Mouse (Mus musculus) left cerebral cortex, postnatal 10 days (tissue): ENCODE results near the gene Zgrf1. TPM values are rescaled to one million over a fixed set of nuclear protein-coding genes. Genes with fewer than 3 reads are reported as not detected.

Source experiments
- DNase-seq, 2 experiments: peaks; one replicate each; pipeline ENCODE4 v3.0.0; 2021 to 2022; ENCODE audit warnings: low spot score in 2 of 2, mixed read lengths in 1 of 2; ENCODE audit errors: extremely low spot score in 1 of 2
- intact Hi-C: fragments of 180-260 bp; cut with DNase I; formaldehyde crosslinking; loops from one replicate; pipeline ENCODE4 v1.15.1; 2025
- total RNA-seq, 2 experiments: library from RNA; stranded (reverse); gene quantifications; 2 replicates each; pipeline ENCODE4 v1.2.3; 2021

Zgrf1 gene
- total RNA-seq, 2 experiments from 2014 or later, result 2.5 to 3.0 TPM

DNA sequence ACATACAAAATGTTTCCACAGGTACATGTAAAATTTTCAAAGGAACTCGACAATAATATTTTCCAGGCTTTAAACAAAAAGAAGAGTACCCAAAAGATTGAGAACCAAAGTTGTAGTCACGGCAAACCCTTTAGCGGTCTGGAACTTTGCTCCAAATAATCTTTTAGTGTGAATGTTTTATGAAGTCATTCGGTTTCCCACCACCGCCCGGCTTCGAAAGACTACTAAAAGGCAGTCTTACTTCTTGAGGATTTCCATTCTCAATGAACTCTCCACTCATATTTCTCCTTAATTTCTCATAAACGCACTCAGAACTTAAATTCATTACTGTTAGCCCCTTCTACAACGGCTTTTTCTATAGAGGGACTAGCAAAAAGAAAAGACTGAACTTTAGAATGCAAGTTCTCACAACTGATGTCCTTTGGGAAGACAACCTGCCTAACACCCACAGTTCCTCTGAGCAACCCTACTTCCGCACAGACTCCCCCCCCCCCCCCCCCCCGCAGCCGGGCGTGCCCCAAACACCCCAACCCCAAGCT is 786 bp upstream of the Zgrf1 start:
- intact Hi-C loops, result loop anchor here (5.0 to 10.0 kb wide), 4 partner anchors 55 to 368 kb away; partner anchors contain the start of gene Ank2
- DNase-seq, result no peak

DNA sequence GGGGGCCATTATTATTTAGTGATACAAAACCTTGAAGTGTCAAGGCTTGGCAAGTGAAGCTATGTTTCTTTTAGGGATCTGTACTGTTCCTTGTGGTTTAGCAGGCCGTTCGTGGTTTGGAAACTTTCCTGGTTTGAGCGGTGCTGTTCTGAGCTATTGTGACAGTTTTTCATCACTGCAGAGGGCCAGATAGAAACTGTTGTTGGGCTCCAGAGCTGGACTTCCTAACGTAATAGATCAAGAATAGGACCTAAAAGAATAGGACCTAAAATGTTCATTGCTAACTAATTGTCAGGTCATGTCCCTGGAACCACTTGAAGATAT is 393 bp downstream of the Zgrf1 start:
- DNase-seq, result no peak
- intact Hi-C loops, result loop anchor here (5.0 to 10.0 kb wide), 4 partner anchors 56 to 369 kb away; partner anchors contain the start of gene Ank2

DNA sequence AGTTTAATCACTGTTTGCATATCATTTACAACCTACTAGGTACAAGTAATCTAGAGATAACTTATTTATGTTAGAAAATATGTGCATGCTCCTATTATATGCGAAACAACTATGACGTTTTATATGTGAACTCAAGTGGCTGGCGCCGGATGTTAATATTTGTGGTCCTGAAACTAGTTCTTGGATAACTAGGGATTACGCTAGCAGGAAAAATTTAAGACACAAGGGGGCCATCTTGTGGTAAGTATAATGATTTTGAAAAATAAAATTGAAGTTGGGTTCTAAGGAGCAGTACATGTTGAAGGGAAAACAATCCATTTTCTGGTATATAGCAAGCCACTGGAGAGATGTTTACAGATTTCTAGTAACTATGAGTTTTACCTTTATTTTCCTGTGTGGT is 1.4 kb downstream of the Zgrf1 start:
- intact Hi-C loops, result loop anchor here (5.0 to 10.0 kb wide), 4 partner anchors 57 to 370 kb away; partner anchors contain the start of gene Ank2

DNA sequence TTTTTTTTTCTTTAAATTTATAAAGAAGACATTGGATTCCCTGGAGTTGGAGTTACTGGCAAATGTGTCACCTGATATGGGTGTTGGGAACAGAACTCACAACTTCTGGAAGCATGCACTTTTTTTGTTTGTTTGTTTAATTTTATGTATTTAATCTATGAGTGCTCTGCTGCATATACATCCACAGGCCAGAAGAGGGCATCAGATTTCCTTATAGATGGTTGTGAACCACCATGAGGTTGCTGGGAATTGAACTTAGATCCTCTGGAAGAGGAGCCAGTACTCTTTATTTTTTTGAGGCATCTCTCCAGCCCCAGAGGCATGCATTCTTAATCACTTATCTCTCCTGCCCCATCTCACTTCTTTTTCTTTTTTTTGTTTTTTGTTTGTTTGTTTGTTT is 4.9 kb downstream of the Zgrf1 start:
- intact Hi-C loops, result loop anchor here (10.0 kb wide), 1 partner anchor 373 kb away; no protein-coding TSS in a partner anchor
- DNase-seq, result no peak

More for the DNA sequence above, 1.4 kb downstream of the Zgrf1 start:
- no peak for DNase-seq

DNA sequence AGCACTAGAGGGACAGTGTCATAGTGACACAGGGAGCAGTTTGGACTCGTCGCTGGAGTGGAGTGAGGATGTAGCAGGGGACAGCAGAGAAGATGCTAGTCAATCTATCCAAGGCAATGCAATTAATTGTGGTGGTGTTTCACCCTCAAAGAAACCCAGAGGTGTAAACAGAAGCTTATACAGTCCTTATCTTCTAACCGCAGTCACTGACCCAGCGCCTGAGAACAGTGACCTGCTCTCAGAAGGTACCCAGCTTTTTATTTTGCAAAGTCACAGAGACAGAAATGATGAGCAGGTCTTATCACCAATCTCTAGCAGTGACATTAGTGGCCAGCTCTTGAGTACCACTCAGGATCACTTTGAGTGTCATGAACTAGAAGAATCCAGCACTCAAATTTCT is 9.7 kb downstream of the Zgrf1 start:
- no peak for DNase-seq
- intact Hi-C loops, result no loop called here

DNA sequence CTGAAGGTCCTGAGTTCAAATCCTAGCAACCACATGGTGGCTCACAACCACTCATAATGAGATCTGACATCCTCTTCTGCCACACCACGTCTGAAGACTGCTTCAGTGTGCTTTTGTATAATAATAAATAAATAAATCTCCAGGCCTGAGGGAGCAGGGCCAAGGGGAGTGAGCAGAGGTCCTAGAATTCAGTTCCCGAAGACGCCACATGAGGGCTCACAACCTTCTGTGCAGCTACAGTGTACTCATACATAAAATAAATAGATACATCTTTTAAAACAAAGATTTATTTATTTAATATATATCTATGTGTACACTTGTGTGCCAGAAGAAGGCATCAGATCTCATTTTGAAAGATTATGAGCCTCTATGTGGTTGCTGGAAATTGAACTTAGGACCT is 11.8 kb downstream of the Zgrf1 start:
- DNase-seq, result no peak
- intact Hi-C loops, result no loop called here

DNA sequence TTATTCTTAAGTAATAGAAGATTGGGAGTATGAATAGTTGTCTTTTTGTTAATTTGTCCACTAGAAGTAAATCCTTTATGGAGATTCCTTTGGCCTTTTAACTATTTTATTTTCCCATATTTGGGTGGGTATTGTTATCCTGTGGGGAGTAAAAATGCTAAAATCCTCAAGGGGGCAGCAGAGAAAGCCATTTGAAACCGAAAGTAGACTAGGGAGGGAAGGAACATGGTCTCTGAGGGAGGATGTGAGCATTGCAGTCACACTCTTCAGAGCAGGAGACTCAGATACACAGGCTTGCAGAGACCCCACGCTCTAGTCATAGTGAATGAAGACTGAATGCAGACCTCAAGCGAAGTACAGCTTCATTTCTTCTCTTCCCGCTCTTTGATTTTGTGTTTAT is 19.3 kb downstream of the Zgrf1 start:
- intact Hi-C loops, result loop anchor here (2.0 to 10.0 kb wide), 2 partner anchors 186 to 372 kb away; no protein-coding TSS in a partner anchor
- DNase-seq, result peak; percentile 32 to 57

DNA sequence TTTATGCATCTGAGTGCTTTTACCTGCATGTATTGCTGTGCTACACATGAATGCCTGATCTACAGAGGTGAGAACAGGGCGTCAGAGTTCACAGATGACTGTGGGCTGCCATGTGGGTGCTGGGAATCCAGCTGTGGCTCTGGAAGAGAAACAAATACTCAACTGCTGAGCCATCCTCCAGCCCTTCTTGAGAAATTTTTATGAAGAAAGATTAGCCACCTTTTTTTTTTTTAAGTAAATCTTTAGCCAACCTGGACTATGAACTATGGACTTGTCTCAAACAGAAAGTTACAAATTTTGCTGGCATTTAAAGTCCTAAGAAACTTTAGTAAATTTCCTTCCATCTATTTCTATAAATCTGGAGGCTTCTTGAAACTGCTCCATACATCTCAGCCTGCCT is 43.8 kb downstream of the Zgrf1 start:
- DNase-seq, result no peak
- intact Hi-C loops, result no loop called here

DNA sequence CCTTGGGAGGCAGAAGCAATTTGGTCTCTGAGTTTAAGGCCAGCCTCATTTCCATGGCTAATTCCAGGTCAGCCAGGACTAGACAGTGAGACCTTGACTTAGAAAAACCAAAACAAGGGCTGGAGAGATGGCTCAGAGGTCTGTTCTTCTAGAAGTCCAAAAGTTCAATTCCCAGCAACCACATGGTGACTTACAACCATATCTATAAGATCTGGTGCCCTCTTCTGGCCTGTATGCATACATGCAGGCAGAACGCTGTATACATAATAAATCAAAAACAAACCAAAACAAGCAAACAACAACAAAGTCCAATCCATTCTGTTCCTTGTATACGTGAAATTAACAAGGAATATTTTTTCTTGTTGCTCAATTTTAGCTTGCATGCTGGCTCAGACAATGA is 54.8 kb downstream of the Zgrf1 start:
- no peak for DNase-seq
- intact Hi-C loops, result no loop called here

DNA sequence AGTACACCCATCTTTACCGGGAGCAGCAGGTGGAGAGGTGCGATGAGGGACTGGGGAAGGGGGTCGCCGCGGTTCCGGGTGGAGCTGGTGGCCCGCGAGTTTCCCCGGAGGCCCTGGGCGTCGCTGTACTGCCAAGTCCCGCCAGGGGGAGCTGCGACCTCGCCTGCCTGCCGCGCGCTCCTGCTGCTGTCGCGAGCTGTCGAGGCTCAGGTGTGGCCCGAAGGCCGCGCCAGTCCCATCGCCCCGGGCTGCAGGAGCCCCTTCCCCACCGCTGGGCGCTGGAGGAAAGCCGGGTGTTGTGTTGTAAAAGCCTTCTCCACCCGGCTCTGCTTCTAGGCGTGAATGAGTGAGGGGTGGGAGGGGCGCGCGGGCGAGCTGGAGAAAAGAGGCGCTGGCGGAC is 72.0 kb downstream of the Zgrf1 start:
- peak in 1 of 2 experiments; percentile 73 for DNase-seq
- intact Hi-C loops, result loop anchor here (5.0 kb wide), 2 partner anchors 327 to 1592 kb away; no protein-coding TSS in a partner anchor

DNA sequence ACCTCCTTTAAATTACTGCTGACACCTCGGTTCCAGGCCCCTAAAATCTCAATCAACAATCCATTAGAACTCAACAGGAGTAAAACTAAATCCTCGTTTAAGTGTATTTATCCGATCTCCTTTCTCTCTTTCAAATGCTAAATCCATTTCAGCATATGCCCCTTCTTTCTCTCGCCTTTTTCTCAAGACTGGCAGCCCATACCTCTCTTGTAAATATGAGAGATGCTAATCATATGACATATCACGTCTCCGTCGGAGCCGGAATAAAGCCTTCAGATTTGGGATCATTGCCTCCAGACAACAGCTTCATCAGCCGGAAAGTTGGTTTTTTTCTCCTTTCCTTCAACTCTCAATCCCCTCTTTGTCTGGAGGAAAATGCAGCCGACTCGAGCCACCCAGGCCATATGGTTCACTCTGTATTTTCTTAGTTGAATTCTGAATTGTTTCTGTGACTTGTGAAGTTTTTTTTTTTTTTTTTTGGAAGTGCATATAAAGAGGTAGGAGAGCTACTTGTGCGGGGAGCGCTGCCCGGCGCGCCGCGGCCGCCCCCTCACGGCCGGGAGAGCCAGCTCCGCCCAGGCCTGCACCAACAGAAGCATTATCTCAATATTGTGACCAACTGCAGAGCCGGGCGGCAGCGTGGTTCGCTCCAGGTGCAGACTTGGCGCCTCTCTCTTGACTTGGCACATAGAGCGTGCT is 72.6 kb downstream of the Zgrf1 start:
- no peak for DNase-seq
- intact Hi-C loops, result loop anchor here (5.0 kb wide), 2 partner anchors 326 to 1591 kb away; no protein-coding TSS in a partner anchor

DNA sequence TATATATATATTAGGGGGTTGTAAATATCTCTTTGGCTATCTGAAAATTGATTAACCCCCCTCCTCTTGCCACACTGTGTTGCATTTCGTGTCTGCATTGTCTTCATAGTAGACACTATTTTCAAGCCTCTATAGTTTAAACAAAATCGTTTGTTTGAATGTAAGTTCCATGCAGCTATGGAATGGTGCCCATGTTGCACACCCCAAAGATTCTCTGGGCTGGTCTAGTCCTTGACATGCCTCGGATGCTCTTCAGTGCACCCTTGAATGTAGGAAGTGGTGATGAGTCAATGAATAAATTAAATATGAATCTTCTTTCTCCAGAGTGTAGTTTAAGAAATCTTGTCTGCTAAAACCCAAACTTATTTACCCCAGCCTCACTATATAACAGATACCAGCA is 73.2 kb downstream of the Zgrf1 start:
- DNase-seq, result no peak
- intact Hi-C loops, result loop anchor here (5.0 kb wide), 2 partner anchors 326 to 1591 kb away; no protein-coding TSS in a partner anchor

DNA sequence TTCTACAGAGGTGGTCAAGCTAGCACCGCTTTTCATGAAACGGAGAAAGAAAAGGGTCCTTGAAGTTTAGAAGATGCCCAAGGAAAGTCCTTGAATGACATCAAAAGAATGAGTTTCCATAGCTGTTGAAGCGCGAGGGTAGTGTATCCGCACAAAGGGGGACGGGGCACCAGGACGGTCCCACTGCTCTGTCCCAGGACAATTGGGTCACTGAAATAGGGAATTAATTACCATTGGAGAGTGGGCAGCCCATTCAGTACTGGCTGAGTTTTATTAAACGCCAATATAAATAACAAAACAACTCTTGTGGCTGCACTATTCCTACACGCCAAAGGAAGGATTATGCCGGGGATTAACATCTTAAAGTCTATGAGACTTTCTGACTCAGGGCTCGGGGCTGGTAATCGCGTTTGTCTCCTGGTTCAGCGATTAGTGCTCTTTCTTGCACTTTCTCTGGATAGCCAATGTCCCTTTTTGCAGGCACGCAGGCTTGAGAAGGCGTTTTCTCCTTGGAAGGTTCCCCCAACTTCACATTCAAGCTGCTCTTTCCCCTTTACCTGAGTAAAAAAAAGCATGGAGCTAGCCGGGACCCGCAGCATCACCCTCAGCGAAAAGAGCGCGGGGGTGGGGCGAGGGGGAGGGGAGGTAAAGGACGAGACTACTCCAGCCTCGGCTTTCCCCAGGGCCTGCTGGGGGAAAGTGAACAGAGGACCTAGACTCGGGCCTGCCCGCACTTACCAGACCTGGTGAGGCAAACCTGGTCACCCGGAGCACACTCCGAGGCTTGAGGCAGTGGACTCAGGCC is 74.1 kb downstream of the Zgrf1 start:
- intact Hi-C loops, result loop anchor here (5.0 kb wide), 2 partner anchors 325 to 1590 kb away; no protein-coding TSS in a partner anchor

DNA sequence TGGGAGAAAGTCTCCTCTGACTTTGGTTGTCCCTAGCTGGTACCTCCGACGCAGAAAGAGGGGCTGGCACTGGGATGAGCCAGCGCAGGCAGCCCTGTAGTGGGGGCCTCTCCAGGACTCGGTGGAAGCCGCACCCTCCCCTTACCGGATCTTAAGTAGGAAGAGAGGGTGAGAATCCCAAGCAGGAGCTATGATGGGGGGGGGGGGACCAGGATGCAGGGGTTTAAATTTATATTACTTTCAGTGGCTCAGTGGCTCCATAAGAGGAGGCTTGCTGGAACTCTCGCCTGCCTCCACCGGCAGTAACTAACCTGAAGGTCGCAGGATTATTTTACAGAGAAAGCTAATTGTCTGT is 74.6 kb downstream of the Zgrf1 start:
- no peak for DNase-seq
- intact Hi-C loops, result loop anchor here (5.0 kb wide), 2 partner anchors 324 to 1589 kb away; no protein-coding TSS in a partner anchor

More for the DNA sequence above, 74.1 kb downstream of the Zgrf1 start:
- no peak for DNase-seq

DNA sequence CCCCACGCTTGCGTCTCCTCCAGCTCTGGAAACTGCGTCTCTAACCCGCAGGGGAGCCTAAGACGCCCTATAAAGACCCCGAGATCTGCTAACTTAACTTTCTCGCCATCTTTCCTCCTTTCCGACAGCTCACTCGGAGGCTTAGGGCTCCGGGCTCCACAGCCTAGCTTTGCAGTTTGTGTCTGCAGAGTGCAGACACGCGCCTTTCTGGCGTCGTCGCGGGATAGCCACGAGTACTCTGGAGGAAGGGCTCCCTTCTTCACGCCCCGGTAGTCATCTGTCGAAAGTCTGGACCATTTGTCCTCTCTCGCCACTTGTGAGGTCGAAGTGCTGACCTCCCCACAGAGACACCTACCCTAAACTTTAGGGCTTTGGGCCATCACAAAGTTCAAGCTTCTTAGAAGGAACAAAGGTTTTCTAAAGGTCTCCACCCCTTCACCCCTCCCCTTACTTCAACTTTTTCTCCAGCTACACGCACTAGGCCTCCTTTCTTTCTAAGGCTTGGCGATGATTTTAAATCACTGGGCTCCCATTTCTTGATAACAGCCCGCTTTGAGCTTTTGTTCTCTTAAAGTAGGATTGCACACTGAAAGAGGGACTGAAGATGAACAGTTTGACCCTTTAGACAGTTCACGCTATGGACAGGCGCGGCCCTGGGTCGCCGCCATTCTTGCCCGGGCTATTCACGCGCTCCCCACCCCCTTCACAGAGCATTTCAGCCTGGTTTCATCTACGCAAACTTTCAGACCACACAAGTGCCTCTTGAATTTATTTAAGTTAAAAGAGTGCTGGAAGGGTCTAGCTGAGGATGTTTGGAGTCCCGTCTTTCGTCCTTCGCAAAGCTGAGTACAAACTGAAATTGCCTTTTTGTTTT is 75.3 kb downstream of the Zgrf1 start:
- intact Hi-C loops, result loop anchor here (5.0 kb wide), 2 partner anchors 324 to 1589 kb away; no protein-coding TSS in a partner anchor
- DNase-seq, result no peak

DNA sequence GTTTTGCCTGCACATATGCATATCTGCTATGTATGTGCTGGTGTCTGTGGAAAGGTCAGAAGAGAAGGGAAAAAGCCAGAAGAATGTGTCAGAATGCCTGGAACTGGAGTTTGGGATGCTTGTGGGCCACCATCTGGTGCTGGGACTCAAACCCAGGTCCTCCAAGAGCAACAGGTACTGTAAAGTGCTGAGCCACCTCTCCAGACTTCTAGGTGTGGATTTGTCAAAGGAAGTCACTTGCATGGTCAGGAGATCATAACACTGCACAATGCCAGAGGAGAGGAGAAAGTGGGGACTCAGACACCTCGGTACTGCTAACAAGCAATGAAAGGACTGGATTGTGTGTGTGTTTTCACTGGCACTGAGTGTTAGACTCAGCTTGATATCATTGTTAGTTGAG is 76.9 kb downstream of the Zgrf1 start:
- no peak for DNase-seq
- intact Hi-C loops, result loop anchor here (5.0 kb wide), 1 partner anchor 127 kb away; no protein-coding TSS in a partner anchor

DNA sequence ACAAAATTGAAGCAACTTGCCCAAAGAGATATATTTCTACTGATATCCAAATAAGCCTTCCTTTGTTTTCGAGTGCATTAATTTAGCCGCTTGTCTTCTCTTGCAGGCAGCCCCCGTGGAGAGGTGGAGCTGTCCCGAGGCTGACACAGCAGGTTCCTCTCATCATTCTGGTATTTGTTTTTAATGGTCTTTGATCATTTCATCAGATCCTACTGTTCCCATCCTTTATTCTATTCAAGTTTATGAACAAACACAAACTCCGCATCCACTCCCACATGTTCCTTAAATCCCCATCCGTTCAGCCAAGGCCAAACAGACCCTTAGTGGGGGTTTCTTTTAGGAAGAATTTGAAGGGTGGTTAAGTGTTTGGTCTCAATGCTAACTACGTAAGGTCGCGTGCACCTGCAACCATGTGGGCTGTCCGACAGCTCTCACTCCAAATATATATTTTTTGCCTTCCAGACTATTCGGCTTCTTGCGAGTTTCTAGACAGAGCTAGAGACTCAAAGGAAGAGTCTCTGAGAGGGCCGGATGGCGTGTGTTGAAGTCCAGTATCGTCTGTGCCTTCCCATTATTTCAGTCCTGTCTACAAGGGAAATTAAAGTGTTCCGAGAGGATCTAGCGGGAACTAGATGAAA is 77.6 kb downstream of the Zgrf1 start:
- DNase-seq, result no peak
- intact Hi-C loops, result loop anchor here (5.0 kb wide), 1 partner anchor 126 kb away; no protein-coding TSS in a partner anchor

DNA sequence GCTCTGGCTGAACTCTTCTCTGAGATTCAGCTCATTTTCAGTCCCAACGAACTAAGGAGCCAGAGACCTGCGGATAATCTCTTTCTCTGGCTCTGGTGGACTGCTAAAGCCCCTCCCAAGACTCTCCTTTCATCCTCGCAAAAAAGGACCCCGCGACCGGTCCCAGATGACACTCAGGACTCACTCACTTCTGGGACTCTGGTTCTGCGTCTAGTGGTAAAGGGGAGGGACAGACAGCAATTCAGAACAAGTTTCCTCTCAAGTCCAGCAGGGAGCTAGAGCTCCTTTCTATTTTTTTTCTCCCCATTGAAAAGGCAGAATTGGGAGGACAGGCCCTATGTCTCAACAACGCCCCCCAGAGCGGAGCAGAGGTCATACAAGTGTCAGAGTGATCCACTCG is 78.3 kb downstream of the Zgrf1 start:
- DNase-seq, result no peak
- intact Hi-C loops, result loop anchor here (5.0 kb wide), 1 partner anchor 126 kb away; no protein-coding TSS in a partner anchor
